Mouse (Mus musculus): ENCODE data around the gene Fnip2. TPM values are rescaled to one million over a fixed set of nuclear protein-coding genes. Genes with fewer than 3 reads are reported as not detected.

Fnip2 gene
- total RNA-seq, 1 experiment from 2014 or later: 19.8 TPM

DNA sequence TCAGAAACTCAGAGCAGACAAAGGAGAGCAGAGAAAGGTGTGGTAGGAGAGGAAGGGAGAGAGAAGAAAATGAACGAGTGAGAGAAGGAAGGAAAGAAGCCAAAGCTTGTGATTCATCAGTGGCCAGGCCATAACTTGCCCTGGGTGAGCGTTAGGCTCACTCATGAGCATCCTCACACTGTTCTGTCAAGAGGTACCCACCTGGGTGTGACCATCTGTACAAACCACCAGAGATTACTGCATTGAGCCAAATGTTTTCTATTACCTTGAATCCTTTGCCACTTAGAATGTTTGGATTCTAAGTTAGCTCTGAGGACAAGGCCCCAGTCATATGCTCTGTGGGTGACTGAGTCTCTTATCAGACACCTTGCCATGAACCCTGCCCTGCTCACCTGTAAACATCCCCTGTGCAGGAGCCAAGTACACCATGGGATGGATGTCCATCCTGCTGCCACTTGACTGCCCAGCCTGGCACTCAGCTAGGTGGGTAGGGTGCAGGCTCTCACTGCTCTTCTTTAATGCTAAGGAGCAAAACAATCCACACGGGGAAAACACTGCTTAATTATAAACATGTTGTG, 29.9 kb downstream of the Fnip2 start:
- ATAC-seq (ENCODE audit: extremely low read depth, insufficient number of reproducible peaks, low FRiP score, poor library complexity, severe bottlenecking): no peak

DNA sequence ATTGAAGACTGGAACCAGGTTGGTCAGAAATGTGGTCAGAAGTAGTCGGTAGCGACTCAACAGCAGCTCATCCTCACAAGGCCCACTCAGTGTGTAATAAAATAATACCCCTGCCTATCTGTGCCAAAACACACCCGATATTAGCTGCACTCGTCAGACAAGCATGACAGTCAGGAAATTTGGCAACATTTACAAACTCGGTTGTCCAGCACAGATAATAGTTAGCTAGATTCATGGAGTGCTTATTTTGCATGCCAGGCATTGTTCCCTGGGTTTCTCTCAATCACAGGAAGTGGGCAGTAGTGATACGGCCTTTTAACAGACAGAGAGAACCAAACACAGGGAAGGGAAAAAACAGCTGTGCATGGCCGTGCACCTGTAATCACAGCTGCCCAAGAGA, 30.6 kb downstream of the Fnip2 start:
- ATAC-seq (ENCODE audit: extremely low read depth, insufficient number of reproducible peaks, low FRiP score, poor library complexity, severe bottlenecking): no peak

DNA sequence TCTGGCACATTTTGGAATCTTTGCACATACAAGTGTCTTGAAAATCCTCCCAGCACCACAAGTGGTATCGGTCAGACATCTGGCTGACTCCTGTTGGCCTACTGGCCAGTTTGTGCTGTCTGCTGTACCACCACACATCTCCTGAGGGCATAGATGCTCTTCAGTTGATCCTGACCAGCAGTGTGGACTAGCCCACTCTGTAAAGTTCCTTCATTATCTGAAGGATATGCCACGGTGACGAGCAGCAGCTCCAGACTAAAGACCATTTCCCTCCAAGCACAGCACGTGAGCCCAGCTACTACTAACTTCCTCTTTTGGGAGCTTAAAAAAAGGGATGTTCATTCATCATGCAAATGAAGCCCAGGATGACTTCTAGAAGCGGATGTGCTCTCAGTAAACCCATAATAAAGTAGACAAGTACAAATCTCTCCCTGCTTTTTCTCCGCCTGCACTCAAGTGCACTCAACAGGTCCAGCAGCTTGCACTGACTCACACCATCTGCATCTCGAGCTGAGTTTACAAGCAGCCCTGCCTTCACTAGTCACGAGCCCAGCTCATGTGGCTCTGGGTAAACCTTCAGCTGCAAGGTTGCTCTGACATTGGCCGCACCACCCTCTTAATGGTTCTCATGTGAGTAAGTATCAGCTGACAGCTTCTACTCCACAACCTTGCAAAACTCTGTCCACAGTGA, 35.9 kb downstream of the Fnip2 start:
- ATAC-seq (ENCODE audit: extremely low read depth, insufficient number of reproducible peaks, low FRiP score, poor library complexity, severe bottlenecking): peak; percentile 93

DNA sequence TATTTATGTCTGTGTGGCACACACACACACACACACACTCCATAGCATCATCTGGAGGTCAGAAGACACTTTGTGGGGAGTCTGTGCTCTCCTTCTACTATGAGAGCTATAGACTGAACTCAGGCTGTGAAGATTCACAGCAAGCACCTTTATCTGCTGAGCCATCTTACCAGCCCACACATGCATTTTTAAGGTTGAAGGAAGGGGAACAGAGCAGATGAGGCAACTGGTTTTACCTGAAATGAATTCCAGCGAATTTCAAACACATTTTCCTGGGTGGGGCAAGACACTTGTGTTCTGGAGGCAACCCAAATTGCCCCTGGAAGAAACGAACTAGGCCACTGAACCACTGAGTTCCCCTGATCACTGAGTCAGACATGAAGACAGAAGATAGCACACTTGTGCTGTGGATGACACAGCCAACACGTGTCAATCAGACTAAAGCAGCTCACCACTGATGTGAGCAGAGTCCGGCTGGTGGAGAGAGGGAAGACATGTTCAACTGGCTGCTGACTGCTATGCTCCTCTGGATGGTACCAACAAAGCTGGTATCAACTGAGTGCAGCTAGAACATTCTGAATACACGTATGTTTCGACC, 38.0 kb downstream of the Fnip2 start:
- ATAC-seq (ENCODE audit: extremely low read depth, insufficient number of reproducible peaks, low FRiP score, poor library complexity, severe bottlenecking): no peak

DNA sequence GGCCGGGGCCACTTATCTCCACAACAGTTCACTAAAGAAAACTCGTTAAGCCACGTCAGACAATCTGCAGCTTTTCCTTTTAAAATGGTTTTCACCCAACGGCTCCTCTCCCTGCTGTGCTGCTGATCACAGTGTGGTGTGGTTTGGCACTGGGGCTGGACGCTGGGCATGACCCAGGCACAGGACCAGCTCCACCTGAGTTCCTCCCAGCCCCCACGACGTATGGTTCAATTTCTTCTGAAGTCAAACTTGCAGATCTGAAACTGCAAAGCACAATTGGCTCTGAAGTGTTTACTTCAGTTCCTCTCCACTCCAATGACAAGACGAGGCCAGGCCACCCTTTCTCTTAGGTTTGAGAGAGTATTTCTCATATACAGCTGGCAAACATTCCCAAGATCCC, 39.1 kb downstream of the Fnip2 start:
- no peak for ATAC-seq (ENCODE audit: extremely low read depth, insufficient number of reproducible peaks, low FRiP score, poor library complexity, severe bottlenecking)

DNA sequence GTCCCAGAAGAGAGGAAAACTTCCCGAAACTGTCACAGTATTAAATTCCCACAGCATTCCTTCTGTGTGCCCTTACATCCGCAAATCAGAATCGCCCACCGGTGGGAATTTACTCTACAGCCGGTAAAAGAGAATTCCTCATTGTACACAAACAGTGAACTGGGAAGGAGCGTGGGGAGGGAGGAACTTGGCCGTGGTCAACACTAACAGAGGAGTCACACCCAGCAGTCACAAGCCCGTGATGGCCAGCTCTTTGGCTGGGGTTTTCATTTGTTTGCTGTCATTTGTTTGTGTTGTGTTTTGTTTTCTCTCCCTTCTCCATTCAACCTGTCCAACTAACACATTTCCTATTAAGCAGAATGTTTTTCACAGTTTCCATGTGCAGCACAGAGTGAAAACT, 39.7 kb downstream of the Fnip2 start:
- ATAC-seq (ENCODE audit: extremely low read depth, insufficient number of reproducible peaks, low FRiP score, poor library complexity, severe bottlenecking): no peak

DNA sequence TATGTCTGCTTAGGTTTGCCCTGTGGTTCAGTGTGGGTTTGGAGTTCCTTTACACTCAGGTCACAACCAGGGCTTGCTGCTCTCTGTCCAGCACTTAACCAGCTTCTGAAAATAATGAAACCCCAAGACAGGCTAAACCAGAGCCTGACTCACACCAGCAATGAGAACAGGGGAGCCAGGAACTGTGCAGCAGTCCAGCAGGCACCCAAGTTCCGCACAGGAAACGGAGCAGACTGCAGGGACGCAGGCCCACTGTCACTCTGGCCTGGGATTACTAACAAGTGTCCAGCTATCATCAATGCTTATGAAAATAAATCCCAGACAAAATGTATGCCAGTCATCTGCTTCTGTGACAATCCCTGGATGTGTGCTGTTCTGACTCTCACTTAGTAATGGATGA, 40.1 kb downstream of the Fnip2 start:
- ATAC-seq (ENCODE audit: extremely low read depth, insufficient number of reproducible peaks, low FRiP score, poor library complexity, severe bottlenecking): no peak

DNA sequence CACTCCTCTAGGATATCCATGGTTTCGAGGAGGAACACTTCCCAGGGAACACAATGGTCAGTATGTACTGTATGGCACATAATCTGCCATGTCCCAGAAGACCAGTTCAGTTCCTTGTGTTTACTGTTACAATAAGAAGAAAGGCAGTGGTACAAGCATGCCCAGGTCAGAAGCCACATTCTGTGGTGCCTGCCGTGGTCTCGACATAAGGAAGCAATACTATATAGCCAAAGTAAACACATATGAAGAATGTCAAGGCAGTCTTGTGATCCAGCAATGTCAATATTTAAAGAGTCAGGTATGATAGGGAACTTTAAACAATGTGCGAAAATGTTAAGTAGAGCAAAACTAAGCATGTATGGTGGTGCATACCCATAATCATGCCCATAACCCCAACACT, 44.2 kb downstream of the Fnip2 start:
- no peak for ATAC-seq (ENCODE audit: extremely low read depth, insufficient number of reproducible peaks, low FRiP score, poor library complexity, severe bottlenecking)

DNA sequence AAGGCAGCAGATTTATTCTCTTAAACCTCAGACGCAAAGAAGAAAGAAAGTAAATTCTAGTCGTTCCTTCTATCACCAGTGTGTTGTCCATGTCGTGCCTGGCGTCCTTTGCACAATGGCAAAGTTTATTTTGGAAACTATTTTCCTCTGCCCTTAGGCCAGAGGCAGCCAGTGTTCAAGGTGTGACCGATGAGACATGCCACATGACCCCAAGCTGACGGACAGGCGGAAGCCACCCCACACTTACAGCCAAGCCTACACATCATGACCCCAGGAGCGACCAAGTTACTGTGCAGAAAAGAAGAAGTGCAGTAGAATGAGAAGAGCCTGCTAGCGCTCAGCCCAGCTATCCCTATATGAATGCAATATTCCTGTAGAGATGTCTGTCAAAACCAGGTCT, 47.7 kb downstream of the Fnip2 start:
- ATAC-seq (ENCODE audit: extremely low read depth, insufficient number of reproducible peaks, low FRiP score, poor library complexity, severe bottlenecking): no peak

DNA sequence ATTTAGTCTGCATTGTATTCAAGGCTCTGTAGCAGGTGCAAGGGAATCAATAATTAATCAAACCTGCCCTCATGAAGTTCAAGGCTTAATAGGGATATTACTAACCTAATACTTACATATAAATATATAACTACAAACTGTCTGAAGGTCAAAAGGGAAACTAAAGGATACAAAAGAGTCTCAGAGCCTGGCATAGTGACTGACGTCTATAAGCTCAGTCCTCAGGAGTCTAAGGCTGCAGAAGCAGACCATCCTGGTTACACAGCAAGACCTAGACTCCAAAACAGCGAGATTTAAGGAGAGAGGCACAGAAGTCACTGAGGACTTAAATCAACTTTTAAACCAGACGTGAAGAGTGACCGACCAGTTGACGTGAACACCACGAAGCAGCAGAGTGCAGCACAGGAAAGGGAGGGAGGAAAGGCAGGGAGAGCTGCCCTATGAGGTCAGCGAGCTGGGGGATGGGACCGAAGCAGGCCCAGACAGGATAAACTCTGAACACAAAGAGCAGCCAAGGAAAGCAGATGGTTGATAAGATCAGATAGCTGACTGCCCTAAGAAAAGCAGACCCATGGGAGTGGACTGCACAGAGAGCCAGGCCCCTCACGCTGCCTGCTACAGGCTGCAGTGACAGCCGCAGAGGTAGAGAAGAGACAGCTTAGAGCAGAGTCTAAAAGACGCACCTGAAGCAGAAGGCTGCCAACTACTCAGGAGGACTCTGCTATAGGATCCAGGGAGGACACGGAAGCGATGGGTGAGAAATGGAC, 48.7 kb downstream of the Fnip2 start:
- no peak for ATAC-seq (ENCODE audit: extremely low read depth, insufficient number of reproducible peaks, low FRiP score, poor library complexity, severe bottlenecking)

DNA sequence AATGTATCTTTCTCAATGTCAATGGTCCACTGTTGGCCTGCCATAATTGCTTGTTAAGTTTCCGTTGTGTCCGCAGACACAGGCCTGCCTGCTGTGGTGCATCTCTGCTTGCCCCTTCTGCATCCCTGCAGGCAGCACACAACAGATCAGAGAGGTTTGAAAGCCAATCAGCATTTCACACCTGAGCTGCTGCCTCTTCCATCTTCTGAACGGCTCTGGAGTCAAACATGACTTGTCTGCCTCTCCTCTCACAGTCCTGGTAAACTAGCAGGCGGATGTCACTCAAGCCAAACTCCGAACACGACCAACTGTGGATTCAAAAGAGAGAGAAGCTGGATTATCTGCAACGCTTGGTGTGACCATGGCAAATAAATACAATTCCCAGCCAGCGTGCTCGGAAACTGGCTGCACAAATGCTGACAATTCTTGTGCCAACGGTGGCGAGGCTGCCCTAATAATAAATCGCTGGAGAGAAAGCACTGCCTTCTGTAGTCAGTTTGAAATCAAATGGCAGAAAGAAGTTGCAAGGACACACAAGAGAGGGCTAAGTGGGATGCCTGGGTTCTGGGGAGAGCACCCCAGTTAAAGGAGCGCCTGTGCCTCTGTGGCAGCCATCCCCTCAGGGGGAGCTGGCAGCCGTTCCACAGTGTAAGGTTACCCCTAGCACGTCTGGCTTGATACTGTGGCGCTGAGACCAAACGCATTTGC, 49.6 kb downstream of the Fnip2 start:
- ATAC-seq (ENCODE audit: extremely low read depth, insufficient number of reproducible peaks, low FRiP score, poor library complexity, severe bottlenecking): no peak

DNA sequence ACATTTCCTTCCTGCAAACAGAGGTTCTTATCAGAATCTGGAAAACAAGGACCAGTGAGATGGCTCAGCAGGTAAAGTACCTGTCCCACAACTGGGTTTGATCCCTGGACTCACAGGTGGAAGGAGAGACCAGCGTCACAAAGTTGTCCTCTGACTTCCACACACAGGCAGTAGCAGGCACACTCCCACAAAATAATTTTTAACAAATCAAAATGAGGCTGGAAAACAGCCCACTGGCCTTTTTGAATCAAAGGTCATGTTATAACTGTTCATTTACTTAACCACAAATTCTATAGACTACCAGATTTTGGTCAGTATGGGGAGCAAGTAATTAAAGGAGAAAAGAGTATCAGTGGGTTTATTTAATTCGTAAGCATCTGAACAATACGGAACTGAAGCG, 50.6 kb downstream of the Fnip2 start:
- no peak for ATAC-seq (ENCODE audit: extremely low read depth, insufficient number of reproducible peaks, low FRiP score, poor library complexity, severe bottlenecking)

DNA sequence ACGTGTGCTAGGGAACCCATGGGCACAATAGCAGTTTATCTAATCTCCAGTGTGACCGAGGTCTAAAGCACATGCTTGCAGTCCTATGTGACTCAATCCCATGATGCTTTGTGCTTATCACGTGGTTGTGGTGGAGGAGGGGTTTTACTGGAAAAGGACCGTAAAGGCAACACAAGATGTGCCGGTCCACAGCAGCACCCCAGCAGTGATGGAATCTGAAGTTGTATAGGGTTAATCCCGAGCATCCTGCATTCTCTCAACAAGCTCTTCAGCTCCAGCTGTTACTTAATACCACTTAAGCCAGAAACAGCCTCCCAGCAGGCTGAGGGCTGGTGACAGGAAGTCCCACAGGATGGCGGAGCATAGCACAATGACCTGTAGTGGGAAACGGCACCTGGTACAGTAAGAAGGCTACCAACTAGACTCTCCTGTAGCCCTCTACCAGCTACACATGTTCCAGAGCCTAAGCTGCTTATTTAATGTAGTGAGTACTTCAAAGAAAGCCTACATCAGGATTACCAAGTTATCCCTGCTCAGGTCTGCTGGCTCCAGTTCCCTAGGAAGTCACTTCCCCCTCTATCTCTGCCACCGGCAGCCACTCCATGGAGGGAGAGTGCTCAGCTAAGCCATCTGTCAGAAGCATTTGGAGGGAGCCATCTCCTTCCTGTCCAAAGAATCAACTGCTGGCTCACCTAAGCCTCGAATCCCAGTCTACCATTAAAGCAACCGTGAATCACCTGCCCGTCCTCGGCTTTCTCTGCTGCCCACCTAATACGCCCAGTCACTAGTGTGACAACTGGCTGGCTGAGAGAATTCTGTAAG, 51.3 kb downstream of the Fnip2 start:
- no peak for ATAC-seq (ENCODE audit: extremely low read depth, insufficient number of reproducible peaks, low FRiP score, poor library complexity, severe bottlenecking)

DNA sequence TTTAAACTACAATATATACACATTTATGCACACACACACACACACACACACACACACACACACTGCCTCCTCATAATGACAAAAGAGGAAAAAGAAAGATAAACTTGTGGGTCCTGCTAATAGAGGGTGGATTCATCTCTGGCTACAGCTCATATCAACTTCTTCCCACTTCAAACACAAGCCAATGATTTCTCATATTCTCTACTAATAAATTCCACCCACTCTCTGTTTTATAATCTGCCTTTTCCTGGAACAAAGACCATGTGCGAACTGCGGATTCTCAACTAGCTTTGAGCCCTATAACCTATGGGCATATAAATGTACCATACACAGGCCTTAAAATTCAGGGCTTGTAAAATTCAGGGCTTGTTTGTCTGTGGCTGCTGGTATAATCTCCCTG, 53.3 kb downstream of the Fnip2 start:
- ATAC-seq (ENCODE audit: extremely low read depth, insufficient number of reproducible peaks, low FRiP score, poor library complexity, severe bottlenecking): no peak

DNA sequence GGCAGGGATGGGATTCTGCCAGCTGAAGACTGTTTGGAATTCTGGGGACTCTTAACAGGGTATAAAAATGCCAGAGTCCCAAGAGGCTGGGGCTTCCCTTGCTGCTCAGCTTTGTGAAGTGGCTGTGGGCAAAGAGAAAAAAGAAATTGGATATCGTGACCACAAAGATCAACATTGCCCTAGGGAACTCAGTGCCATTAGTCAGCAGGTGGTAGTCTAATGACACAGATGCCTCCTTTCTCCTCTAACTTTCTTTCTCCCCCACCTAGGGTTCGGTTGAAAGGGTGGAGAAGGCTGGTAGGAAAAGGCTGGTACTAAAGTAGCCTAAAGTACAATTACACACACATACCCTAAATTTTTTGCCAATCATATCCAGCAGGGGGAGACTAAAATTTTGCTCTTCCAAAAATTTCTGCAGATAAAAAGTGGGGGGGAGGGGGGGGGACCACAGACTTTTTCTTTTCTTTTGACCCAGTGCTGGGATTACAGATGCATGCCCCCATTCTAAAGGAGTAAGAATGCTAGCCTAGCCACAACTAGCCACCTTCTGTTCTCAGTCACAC, 66.3 kb downstream of the Fnip2 start:
- no peak for ATAC-seq (ENCODE audit: extremely low read depth, insufficient number of reproducible peaks, low FRiP score, poor library complexity, severe bottlenecking)

DNA sequence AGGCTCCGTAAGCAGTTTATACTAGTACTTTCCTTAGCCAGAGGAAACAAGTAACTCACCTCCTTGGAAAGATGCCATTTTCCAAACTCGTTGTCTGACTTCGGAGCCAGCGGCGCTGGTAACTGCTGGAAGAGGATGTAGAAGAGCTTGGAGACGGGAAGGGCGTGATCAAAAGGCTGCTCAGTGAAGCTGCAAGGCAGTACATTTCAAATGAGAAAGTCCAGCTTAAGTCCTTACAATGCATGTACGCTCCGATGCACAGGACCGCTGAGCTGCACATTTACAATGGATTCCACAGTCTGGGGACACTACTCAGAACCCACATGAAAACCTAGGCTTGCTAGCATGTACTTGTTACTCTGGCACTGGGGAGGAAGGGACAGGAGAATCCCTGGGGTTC, 67.3 kb downstream of the Fnip2 start:
- no peak for ATAC-seq (ENCODE audit: extremely low read depth, insufficient number of reproducible peaks, low FRiP score, poor library complexity, severe bottlenecking)

DNA sequence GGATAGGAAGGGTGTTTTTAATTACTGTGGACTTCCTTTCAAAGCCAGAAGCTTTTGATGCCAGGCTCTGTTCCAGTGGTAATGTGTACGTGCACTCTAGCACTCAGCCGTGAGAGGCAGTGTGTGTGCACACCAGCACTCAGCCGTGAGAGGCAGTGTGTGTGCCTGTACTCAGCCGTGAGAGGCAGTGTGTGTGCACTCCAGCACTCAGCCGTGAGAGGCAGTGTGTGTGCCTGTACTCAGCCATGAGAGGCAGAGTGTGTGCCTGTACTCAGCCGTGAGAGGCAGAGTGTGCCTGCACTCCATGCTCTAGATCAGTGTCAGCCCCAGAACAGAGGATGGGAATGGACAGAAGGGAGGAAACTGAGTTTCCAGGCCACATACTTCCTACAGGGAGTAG, 70.9 kb downstream of the Fnip2 start:
- ATAC-seq (ENCODE audit: extremely low read depth, insufficient number of reproducible peaks, low FRiP score, poor library complexity, severe bottlenecking): no peak

DNA sequence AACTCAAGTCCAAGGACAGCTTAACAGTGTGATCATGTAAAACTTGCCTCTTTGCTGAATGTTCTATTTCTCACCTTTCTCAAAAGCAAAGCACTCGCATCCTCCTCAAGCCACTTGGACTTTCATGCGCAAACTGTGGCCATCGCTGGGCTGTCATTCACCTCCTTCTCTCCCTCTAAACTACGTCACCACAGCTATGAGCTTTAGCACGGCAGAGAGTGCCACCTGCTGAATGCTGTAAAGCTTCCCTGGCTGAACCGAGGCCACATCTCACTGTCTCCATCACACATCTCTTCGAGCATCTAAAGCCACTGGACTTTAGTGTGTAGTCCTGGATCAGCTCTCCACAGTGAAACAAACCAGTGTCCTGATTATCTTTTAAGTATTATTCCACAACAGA, 72.4 kb downstream of the Fnip2 start:
- no peak for ATAC-seq (ENCODE audit: extremely low read depth, insufficient number of reproducible peaks, low FRiP score, poor library complexity, severe bottlenecking)
